Mouse (Mus musculus) CH12.LX (cell line): ENCODE results near the gene Gm5426. TPM values are rescaled to one million over a fixed set of nuclear protein-coding genes. Genes with fewer than 3 reads are reported as not detected.
"Not testable (repeated sequence)": the region's sequence is repeated elsewhere in the genome, so short reads cannot be mapped to it uniquely, and the experiment has no call there.

Experiments
- DNase-seq: peaks from one replicate; pipeline ENCODE4 v3.0.0-alpha.2; 2013; ENCODE audit errors: extremely low read depth
- H3K27ac ChIP-seq: 2 replicates; pipeline ENCODE4 v1.5.1; 2012; ENCODE audit warnings: low read depth, mild to moderate bottlenecking, control low read depth, moderate library complexity; ENCODE audit not compliant: insufficient read depth
- H3K27me3 ChIP-seq: replicated peaks from 2 replicates; pipeline ENCODE3; 2012; ENCODE audit warnings: inconsistent platforms
- H3K36me3 ChIP-seq, 2 experiments: replicated peaks in 1 of 2; 2 replicates each; pipeline versions ENCODE3 to v1.6.1; 2012; ENCODE audit warnings: inconsistent platforms in 1 of 2, low read length in 1 of 2, mild to moderate bottlenecking in 1 of 2, mixed read lengths in 1 of 2, moderate library complexity in 1 of 2; ENCODE audit not compliant: control insufficient read depth in 1 of 2, insufficient read depth in 1 of 2
- H3K4me1 ChIP-seq, 2 experiments: 2 replicates each; pipeline ENCODE4 v1.6.1; 2012; ENCODE audit warnings: inconsistent platforms in 1 of 2, moderate library complexity in 1 of 2; ENCODE audit not compliant: insufficient read depth in 2 of 2, control insufficient read depth in 1 of 2
- H3K4me2 ChIP-seq: 2 replicates; pipeline ENCODE4 v1.6.1; 2012; ENCODE audit warnings: low read depth, mild to moderate bottlenecking, control low read depth; ENCODE audit not compliant: poor library complexity, insufficient read depth, severe bottlenecking
- H3K4me3 ChIP-seq, 3 experiments: fragments of 150-350 bp in 1 of 3; sonication (generic) in 1 of 3; replicated peaks in 1 of 3; 2 replicates each; pipeline versions ENCODE3 to v1.5.1; 2011 to 2012; ENCODE audit warnings: low read depth in 2 of 3, low read length in 2 of 3, mild to moderate bottlenecking in 2 of 3, moderate library complexity in 2 of 3, control low read depth in 1 of 3, improper control_type of control experiment in 1 of 3, inconsistent platforms in 1 of 3, mixed read lengths in 1 of 3; ENCODE audit not compliant: poor library complexity in 1 of 3
- H3K79me2 ChIP-seq: replicated peaks from 2 replicates; pipeline ENCODE4 v1.6.1; 2012; ENCODE audit warnings: mild to moderate bottlenecking, moderate library complexity; ENCODE audit not compliant: control insufficient read depth, poor library complexity, insufficient read depth, severe bottlenecking; ENCODE audit errors: extremely low read depth
- H3K9ac ChIP-seq: 2 replicates; pipeline ENCODE4 v1.6.1; 2012; ENCODE audit warnings: low read depth, mild to moderate bottlenecking, control low read depth, moderate library complexity; ENCODE audit not compliant: insufficient read depth
- H3K9me3 ChIP-seq: replicated peaks from 2 replicates; pipeline ENCODE3; 2012; ENCODE audit warnings: low read length, inconsistent platforms, mixed read lengths
- BHLHE40 ChIP-seq: IDR thresholded peaks from 2 replicates; pipeline ENCODE4 v1.6.1; 2011; ENCODE audit warnings: mild to moderate bottlenecking, low read depth, low read length, improper control_type of control experiment
- EP300 ChIP-seq: IDR thresholded peaks from 2 replicates; pipeline ENCODE4 v1.6.1; 2011; ENCODE audit warnings: low read length, improper control_type of control experiment
- HCFC1 ChIP-seq: IDR thresholded peaks from 2 replicates; pipeline ENCODE4 v1.6.1; 2012; ENCODE audit warnings: low read depth, mild to moderate bottlenecking, inconsistent platforms, low read length, improper control_type of control experiment
- KAT2A ChIP-seq: IDR thresholded peaks from 2 replicates; pipeline ENCODE4 v1.6.1; 2012; ENCODE audit warnings: low read length, improper control_type of control experiment, inconsistent platforms; ENCODE audit not compliant: insufficient replicate concordance
- MAZ ChIP-seq: IDR thresholded peaks from 2 replicates; pipeline ENCODE4 v1.6.1; 2012; ENCODE audit warnings: low read depth, mild to moderate bottlenecking, inconsistent platforms, low read length, improper control_type of control experiment, moderate library complexity
- SIN3A ChIP-seq: IDR thresholded peaks from 2 replicates; pipeline ENCODE4 v1.6.1; 2012; ENCODE audit warnings: low read length, improper control_type of control experiment, inconsistent platforms
- ZKSCAN1 ChIP-seq: IDR thresholded peaks from 2 replicates; pipeline ENCODE4 v1.6.1; 2012; ENCODE audit warnings: low read depth, inconsistent platforms, low read length, improper control_type of control experiment, borderline replicate concordance
- dilution Hi-C: fragments of 300-500 bp; cut with MboI; formaldehyde crosslinking; loops from 2 replicates; pipeline ENCODE4 v1.14.3; 2020; ENCODE audit warnings: low sequenced_read_pairs; ENCODE audit not compliant: extremely low pct_unique_long_range_greater_than_20kb, extremely low pct_ligation_motif_present
- in situ Hi-C: fragments of 300-500 bp; cut with MboI; formaldehyde crosslinking; loops from 3 replicates; pipeline ENCODE4 v1.14.3; 2019; ENCODE audit warnings: low sequenced_read_pairs, low pct_ligation_motif_present, low pct_unique_long_range_greater_than_20kb, mixed read lengths
- polyA plus RNA-seq: library from polyadenylated mRNA; unstranded; fragments of >175 nt; gene quantifications from 2 replicates; pipeline ENCODE4 v1.2.1, GENCODE M21; 2012; ENCODE audit warnings: low read depth; ENCODE audit not compliant: insufficient read length
- total RNA-seq, 2 experiments: library from RNA; depleted of rRNA; stranded (reverse); fragments of 300-350 nt in 1 of 2; fragments of >200 nt in 1 of 2; gene quantifications; 2 replicates each; pipeline ENCODE4 v1.2.3; 2012 to 2014

The Gm5426 gene
- total and polyA plus RNA-seq, 3 experiments, result not detected

DNA sequence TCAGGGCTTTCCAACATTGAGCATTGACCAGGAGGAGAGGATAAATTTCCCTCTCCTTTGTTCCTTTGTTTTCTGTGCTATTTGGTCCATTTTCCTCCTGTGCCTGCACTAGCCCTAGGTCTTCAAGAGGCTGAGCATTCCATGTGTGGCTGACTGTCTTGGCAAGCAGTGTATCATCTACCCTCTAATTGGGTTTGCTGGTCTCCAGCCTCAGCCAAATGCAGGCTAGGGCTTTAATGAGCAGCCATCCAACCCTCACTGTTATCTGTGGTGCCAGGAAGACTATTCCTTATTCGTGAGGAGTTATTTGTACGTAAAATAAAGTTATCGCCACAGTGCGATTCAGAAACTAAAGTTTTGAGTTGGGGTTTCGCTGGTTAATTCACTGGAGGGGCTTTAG lies 2.2 kb downstream of the Gm5426 start:
- dilution Hi-C loops, result no loop called here
- no peak overlapping the region for H3K4me3 ChIP-seq

DNA sequence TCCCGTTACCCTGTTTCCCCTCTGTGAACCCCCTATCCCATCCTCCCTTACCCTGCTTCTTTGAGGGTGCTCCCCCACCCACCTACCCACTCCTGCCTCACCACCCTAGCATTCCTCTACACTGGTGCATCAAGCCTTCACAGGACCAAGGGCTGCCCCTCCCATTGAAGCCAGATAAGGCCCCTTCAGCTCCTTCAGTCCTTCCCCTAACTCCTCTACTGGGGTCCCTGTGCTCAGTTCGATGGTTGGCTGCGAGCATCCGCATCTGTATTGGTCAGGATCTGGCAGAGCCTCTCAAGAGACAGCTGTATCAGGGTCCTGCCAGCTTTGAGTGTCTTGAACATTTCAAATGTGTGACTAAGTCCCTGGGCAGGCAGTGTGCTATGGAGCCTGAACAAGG lies 2.9 kb downstream of the Gm5426 start:
- dilution Hi-C loops, H3K4me2 ChIP-seq, H3K27ac ChIP-seq, H3K27me3 ChIP-seq, H3K4me3 ChIP-seq, H3K79me2 ChIP-seq, H3K4me1 ChIP-seq, DNase-seq, H3K9ac ChIP-seq, H3K36me3 ChIP-seq, H3K9me3 ChIP-seq: not testable (repeated sequence)
- in situ Hi-C loops, result loop anchor here (25.0 kb wide), 2 partner anchors 1023 to 1198 kb away; no protein-coding TSS in a partner anchor

More for the DNA sequence above, 2.2 kb downstream of the Gm5426 start:
- H3K79me2 ChIP-seq, result no peaks in the 10 kb centered on the region
- H3K4me2 ChIP-seq, result no peak overlapping the region
- H3K27ac ChIP-seq, result no peak overlapping the region
- no peak overlapping the region for H3K9ac ChIP-seq
- no peaks in the 10 kb centered on the region for H3K9me3 ChIP-seq
- peaks cover 0 to 3% of the 10 kb centered on the region in 2 experiments; a peak in 1 of 4 replicates for H3K4me1 ChIP-seq
- TF ChIP-seq SIN3A (no peak), BHLHE40 (no peak), EP300 (no peak), KAT2A (no peak), MAZ (no peak), HCFC1 (no peak), ZKSCAN1 (no peak)
- H3K27me3 ChIP-seq, result no peaks in the 10 kb centered on the region
- DNase-seq, result no peak
- in situ Hi-C loops, result loop anchor here (25.0 kb wide), 2 partner anchors 1024 to 1199 kb away; no protein-coding TSS in a partner anchor
- H3K36me3 ChIP-seq, result no peaks in the 10 kb centered on the region

DNA sequence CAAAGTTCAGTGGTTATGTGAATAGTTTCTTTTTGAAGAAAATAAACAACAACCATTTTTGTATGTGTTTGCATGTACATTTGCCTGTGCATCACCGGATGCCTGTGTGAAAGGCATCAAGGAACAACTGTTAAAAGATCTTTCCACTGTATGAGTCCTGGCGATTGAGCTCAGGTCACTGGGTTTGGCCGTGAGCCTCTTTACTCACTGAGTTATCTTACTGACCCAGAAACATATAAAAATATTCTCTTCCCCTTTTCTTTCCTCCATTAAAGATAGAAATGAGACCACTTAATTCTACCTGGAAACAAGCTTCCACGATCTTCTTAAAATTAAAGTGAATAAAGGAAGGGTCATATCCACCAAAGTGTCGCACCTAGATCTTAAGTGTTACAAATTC lies 10.2 kb downstream of the Gm5426 start:
- Histone ChIP-seq H3K9ac (no peak overlapping the region), H3K79me2 (no peaks in the 10 kb centered on the region), H3K27ac (no peak overlapping the region), H3K9me3 (no peaks in the 10 kb centered on the region), H3K4me3 (no peak overlapping the region), H3K4me2 (no peak overlapping the region), H3K36me3 (no peaks in the 10 kb centered on the region), H3K4me1 (peaks cover 15 to 17% of the 10 kb centered on the region in 2 experiments), H3K27me3 (no peaks in the 10 kb centered on the region)
- TF ChIP-seq SIN3A, result no peak
- DNase-seq, result no peak
- dilution Hi-C loops, result no loop called here
- in situ Hi-C loops, result loop anchor here (25.0 kb wide), 2 partner anchors 1016 to 1191 kb away; no protein-coding TSS in a partner anchor
